Mouse (Mus musculus) kidney, adult 2 months (tissue): Measurements from ENCODE around the gene 1700014D04Rik.

ENCODE experiments used
- CTCF ChIP-seq: fragments of 200-500 bp; conservative IDR thresholded peaks from 2 replicates; pipeline ENCODE4 v1.5.1; 2011; ENCODE audit warnings: low read depth, mild to moderate bottlenecking, control low read depth, low read length, moderate library complexity, mixed read lengths; ENCODE audit not compliant: insufficient read depth, insufficient read length
- POLR2A ChIP-seq: fragments of 200-500 bp; IDR thresholded peaks from one replicate; pipeline ENCODE4 v1.6.1; 2011; ENCODE audit warnings: low read depth, low read length, control low read depth

GRCm38 (mm10) chr13:59782145-59782544, 35.6 kb upstream of the 1700014D04Rik start, which contains the start of gene Gm49354:
- TF ChIP-seq CTCF (no peak), POLR2A (no peak)
